Comparison of ENCODE assay signal across 8 mouse cellular contexts in genomic region chr3:89863716-89864509, GRCm38 (mm10). TPM values are rescaled to one million over a fixed set of nuclear protein-coding genes. Genes with fewer than 3 reads are reported as not detected.
DNase-seq lines count a peak whose midpoint lies in the region; ATAC-seq and TF ChIP-seq lines count a peak whose summit lies in the region.

No protein-coding gene starts in this region.

- intact Hi-C loops in gastrocnemius, adult 2 months (cut with DNase I), result no loop called here
- intact Hi-C loops in gastrocnemius, postnatal 14 days (cut with DNase I; ENCODE audit: low total_unique reads), result no loop called here

- no peak overlapping the region for H3K4me2 ChIP-seq in hindbrain, embryonic 11.5 days (replicated peaks; ENCODE audit: low read depth, low read length)
- no peak overlapping the region for H3K4me2 ChIP-seq in midbrain, embryonic 13.5 days (replicated peaks)

- peaks cover 40% of the 10 kb centered on the region for H3K4me1 ChIP-seq in megakaryocyte, embryonic 14.5 days
- H3K4me1 ChIP-seq in hindbrain, embryonic 11.5 days (replicated peaks; ENCODE audit: control insufficient read depth, insufficient read depth, low read length), result peaks cover 3% of the 10 kb centered on the region
- H3K4me1 ChIP-seq in midbrain, embryonic 13.5 days (replicated peaks), result peaks cover 32% of the 10 kb centered on the region

- H3K9me3 ChIP-seq in megakaryocyte, embryonic 14.5 days, result no peaks in the 10 kb centered on the region
- H3K9me3 ChIP-seq in hindbrain, embryonic 11.5 days (ENCODE audit: control insufficient read depth, low read length), result no peaks in the 10 kb centered on the region
- no peaks in the 10 kb centered on the region for H3K9me3 ChIP-seq in midbrain, embryonic 13.5 days

- H3K36me3 ChIP-seq in megakaryocyte, embryonic 14.5 days (replicated peaks; ENCODE audit: low read length), result no peaks in the 10 kb centered on the region
- H3K36me3 ChIP-seq in hindbrain, embryonic 11.5 days (ENCODE audit: control insufficient read depth, insufficient read depth, low read length), result no peaks in the 10 kb centered on the region
- no peaks in the 10 kb centered on the region for H3K36me3 ChIP-seq in midbrain, embryonic 13.5 days

- H3K9ac ChIP-seq in hindbrain, embryonic 11.5 days (ENCODE audit: low read depth, low read length), result no peak overlapping the region
- no peak overlapping the region for H3K9ac ChIP-seq in midbrain, embryonic 13.5 days (replicated peaks)

- no peak for DNase-seq in gastrocnemius, adult 2 months
- no peak for DNase-seq in gastrocnemius, postnatal 14 days
- DNase-seq in ES-CJ7 (ENCODE audit: low read depth, low spot score), result peak; percentile 58
- peak; percentile 84 for DNase-seq in induced T-regulatory cell, adult 2 months (ENCODE audit: low read depth)
- no peak for DNase-seq in hindbrain, embryonic 11.5 days (ENCODE audit: low spot score)
- no peak for DNase-seq in right cerebral cortex, postnatal 4 days

- WGBS in hindbrain, embryonic 11.5 days, result 87% methylated on average over 9 of the region's 9 CpGs
- 81% methylated on average over 9 of the region's 9 CpGs for WGBS in midbrain, embryonic 13.5 days

- H3K27ac ChIP-seq in gastrocnemius, adult 2 months, result peak overlapping the region; percentile 56
- no peak overlapping the region for H3K27ac ChIP-seq in hindbrain, embryonic 11.5 days (ENCODE audit: low read depth, low read length)
- H3K27ac ChIP-seq in midbrain, embryonic 13.5 days, result no peak overlapping the region

- no peak overlapping the region for H3K4me3 ChIP-seq in gastrocnemius, adult 2 months
- peak overlapping the region; percentile 70 for H3K4me3 ChIP-seq in megakaryocyte, embryonic 14.5 days (replicated peaks)
- no peak overlapping the region for H3K4me3 ChIP-seq in hindbrain, embryonic 11.5 days (ENCODE audit: low read depth, low read length)
- no peak overlapping the region for H3K4me3 ChIP-seq in midbrain, embryonic 13.5 days (replicated peaks)

- peak; percentile 34; the same call in 1 of the 2 replicates for TF ChIP-seq CTCF in gastrocnemius, adult 2 months (IDR thresholded peaks at IDR 0.05)

- H3K27me3 ChIP-seq in megakaryocyte, embryonic 14.5 days (replicated peaks), result peaks cover 48% of the 10 kb centered on the region
- H3K27me3 ChIP-seq in hindbrain, embryonic 11.5 days (ENCODE audit: control insufficient read depth, insufficient read depth, low read length), result no peaks in the 10 kb centered on the region
- H3K27me3 ChIP-seq in midbrain, embryonic 13.5 days, result no peaks in the 10 kb centered on the region

- no peak for ATAC-seq in hindbrain, embryonic 11.5 days (ENCODE audit: low FRiP score)
- ATAC-seq in midbrain, embryonic 13.5 days, result no peak

RNA-seq across cellular contexts. Expression of gene She, which starts 32.7 kb away (rescaled TPM):
- 1 to 10 TPM; 4.1 to 5.1 TPM for total RNA-seq in gastrocnemius, adult 2 months (2021)
- total RNA-seq in gastrocnemius, postnatal 14 days (2021), result 1 to 10 TPM; 7.9 to 8.0 TPM
- not detected in 2 replicates for polyA plus RNA-seq in megakaryocyte, embryonic 14.5 days (2012; ENCODE audit: insufficient read depth, low replicate concordance)
- 2.2 TPM in 2 replicates for polyA plus RNA-seq in hindbrain, embryonic 11.5 days (2014; fragmentation: Nextera tagmentation; extraction: Ambion mirVana)
- 1.1 and 1.6 TPM in 2 replicates for polyA plus RNA-seq in midbrain, embryonic 13.5 days (2015; fragmentation: Nextera tagmentation; extraction: Ambion mirVana)

RNA-seq across cellular contexts. Expression of gene Il6ra, which starts 49.1 kb away (rescaled TPM):
- 1 to 10 TPM; 4.3 to 6.4 TPM for total RNA-seq in gastrocnemius, adult 2 months (2021)
- 1 to 10 TPM; 2.4 to 8.7 TPM for total RNA-seq in gastrocnemius, postnatal 14 days (2021)
- 6.3 and 10.8 TPM in 2 replicates for polyA plus RNA-seq in megakaryocyte, embryonic 14.5 days (2012; ENCODE audit: insufficient read depth, low replicate concordance)
- polyA plus RNA-seq in hindbrain, embryonic 11.5 days (2014; fragmentation: Nextera tagmentation; extraction: Ambion mirVana), result 0.18 and 0.22 TPM in 2 replicates
- polyA plus RNA-seq in midbrain, embryonic 13.5 days (2015; fragmentation: Nextera tagmentation; extraction: Ambion mirVana), result 0.44 and 0.46 TPM in 2 replicates

Comparison
In these comparisons a context has a peak if more than half of its experiments do, and no peak if none do; other contexts are left out.
1. DNase-seq: peak in ES-CJ7 (single experiment) and induced T-regulatory cell, adult 2 months (single experiment); none in gastrocnemius, adult 2 months (single experiment), gastrocnemius, postnatal 14 days (single experiment), hindbrain, embryonic 11.5 days (single experiment) and right cerebral cortex, postnatal 4 days (single experiment).